Mouse (Mus musculus): Measurements from ENCODE around the gene Gm5294. TPM values are rescaled to one million over a fixed set of nuclear protein-coding genes. Genes with fewer than 3 reads are reported as not detected.

The Gm5294 gene
- polyA plus RNA-seq, 1 experiment from 2014 or later: not detected

DNA sequence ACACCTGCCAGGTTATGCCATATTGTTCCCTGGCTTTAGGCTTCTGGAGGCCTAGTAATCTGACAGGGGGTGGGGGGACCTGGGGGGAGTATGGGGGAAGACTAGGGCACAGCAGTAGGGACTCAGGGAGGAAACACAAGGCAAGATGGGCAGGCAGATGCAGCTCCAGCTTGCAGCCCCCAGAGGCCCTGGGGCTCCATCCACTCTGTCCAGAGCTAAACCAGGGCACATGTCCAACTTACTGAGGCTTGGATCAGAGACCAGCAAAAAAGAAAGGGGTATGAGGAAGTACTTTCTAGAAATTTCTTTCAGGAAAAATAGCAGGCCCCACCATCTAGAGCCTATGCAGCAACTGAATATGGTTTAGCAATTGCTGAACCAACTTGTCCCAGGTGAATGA, 44.3 kb downstream of the Gm5294 start:
- Histone ChIP-seq H3K4me1 (replicated peaks; ENCODE audit: control insufficient read depth, insufficient read depth, low read length) (0 out of 2 replicates have a peak, but pooled peaks cover 9% of the 10 kb centered on the region), H3K36me3 (ENCODE audit: control insufficient read depth, insufficient read depth) (no peaks in the 10 kb centered on the region), H3K27me3 (replicated peaks; ENCODE audit: control insufficient read depth, insufficient read depth, low read length) (no peaks in the 10 kb centered on the region), H3K9ac (ENCODE audit: low read depth, low read length) (no peak overlapping the region), H3K4me2 (replicated peaks; ENCODE audit: low read depth) (no peak overlapping the region), H3K4me3 (ENCODE audit: low read depth, low read length) (no peak overlapping the region), H3K27ac (ENCODE audit: low read depth, low read length) (no peak overlapping the region), H3K9me3 (ENCODE audit: control insufficient read depth) (no peaks in the 10 kb centered on the region)
- no peak for TF ChIP-seq CTCF (IDR thresholded peaks at IDR 0.05; ENCODE audit: low read depth)
- ATAC-seq: no peak

DNA sequence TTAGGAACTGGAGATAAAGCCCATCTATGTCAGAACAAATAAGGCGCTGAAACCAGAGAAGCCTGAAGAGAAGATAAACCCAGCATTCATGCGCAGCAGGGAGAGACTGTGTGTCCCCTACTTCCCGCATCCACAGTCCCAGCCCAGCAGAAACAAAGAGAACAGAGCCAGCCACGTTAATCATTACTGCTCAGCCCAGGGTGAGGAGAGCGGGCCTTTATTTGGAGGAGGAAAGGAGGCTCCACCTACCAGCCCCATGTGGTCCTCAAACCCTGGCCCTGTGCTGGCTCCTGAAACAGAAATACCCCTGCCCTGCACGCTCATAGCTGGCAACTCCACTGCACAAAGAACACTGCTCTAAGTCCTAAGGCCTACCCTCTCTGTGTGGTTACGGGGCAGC, 45.0 kb downstream of the Gm5294 start:
- Histone ChIP-seq H3K9me3 (ENCODE audit: control insufficient read depth) (no peaks in the 10 kb centered on the region), H3K27me3 (replicated peaks; ENCODE audit: control insufficient read depth, insufficient read depth, low read length) (no peaks in the 10 kb centered on the region), H3K4me2 (replicated peaks; ENCODE audit: low read depth) (no peak overlapping the region), H3K36me3 (ENCODE audit: control insufficient read depth, insufficient read depth) (no peaks in the 10 kb centered on the region), H3K4me3 (ENCODE audit: low read depth, low read length) (no peak overlapping the region), H3K4me1 (replicated peaks; ENCODE audit: control insufficient read depth, insufficient read depth, low read length) (0 out of 2 replicates have a peak, but pooled peaks cover 9% of the 10 kb centered on the region), H3K27ac (ENCODE audit: low read depth, low read length) (no peak overlapping the region), H3K9ac (ENCODE audit: low read depth, low read length) (no peak overlapping the region)
- no peak for ATAC-seq
- 50% methylated on average over 7 of the region's 7 CpGs for WGBS
- no peak for TF ChIP-seq CTCF (IDR thresholded peaks at IDR 0.05; ENCODE audit: low read depth)

DNA sequence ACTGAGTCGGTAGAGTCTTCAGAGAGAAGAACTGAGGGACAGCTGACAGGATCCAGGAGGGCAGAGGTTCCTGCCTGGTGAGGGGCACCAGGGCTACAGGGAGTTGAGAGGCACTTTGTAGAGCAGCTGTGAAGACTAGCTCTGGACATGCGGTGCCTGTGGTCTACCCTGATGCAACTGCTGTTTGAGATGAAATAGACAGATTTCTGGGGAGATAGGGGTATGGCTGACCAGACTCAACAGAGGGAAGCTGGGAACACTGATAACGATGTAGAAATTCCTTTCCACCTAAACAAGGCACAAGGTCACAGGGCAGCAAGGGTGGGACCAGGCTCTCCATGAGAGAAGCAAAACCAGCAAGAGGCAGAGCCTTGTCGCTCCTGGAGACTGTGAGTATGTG, 45.8 kb downstream of the Gm5294 start:
- Histone ChIP-seq H3K4me2 (replicated peaks; ENCODE audit: low read depth) (no peak overlapping the region), H3K27me3 (replicated peaks; ENCODE audit: control insufficient read depth, insufficient read depth, low read length) (no peaks in the 10 kb centered on the region), H3K36me3 (ENCODE audit: control insufficient read depth, insufficient read depth) (no peaks in the 10 kb centered on the region), H3K9ac (ENCODE audit: low read depth, low read length) (no peak overlapping the region), H3K9me3 (ENCODE audit: control insufficient read depth) (no peaks in the 10 kb centered on the region), H3K4me1 (replicated peaks; ENCODE audit: control insufficient read depth, insufficient read depth, low read length) (0 out of 2 replicates have a peak, but pooled peaks cover 9% of the 10 kb centered on the region), H3K27ac (ENCODE audit: low read depth, low read length) (no peak overlapping the region), H3K4me3 (ENCODE audit: low read depth, low read length) (no peak overlapping the region)
- no peak for TF ChIP-seq CTCF (IDR thresholded peaks at IDR 0.05; ENCODE audit: low read depth)
- ATAC-seq: no peak
- WGBS: 38% methylated on average over 4 of the region's 4 CpGs

Other genes with a start within 250 kb of the Gm5294 start
- gene Zfp68, start 200.3 kb upstream of the Gm5294 start, polyA plus RNA-seq (2015; fragmentation: Nextera tagmentation; extraction: Ambion mirVana): 25.0 and 27.6 TPM in 2 replicates
- gene A430033K04Rik, start 197.2 kb upstream of the Gm5294 start, polyA plus RNA-seq (2015; fragmentation: Nextera tagmentation; extraction: Ambion mirVana): 3.4 and 3.7 TPM in 2 replicates
- gene Fam20c, start 65.6 kb upstream of the Gm5294 start, polyA plus RNA-seq (2015; fragmentation: Nextera tagmentation; extraction: Ambion mirVana): 2.5 and 3.3 TPM in 2 replicates
- gene Pdgfa, start 177.3 kb downstream of the Gm5294 start, polyA plus RNA-seq (2015; fragmentation: Nextera tagmentation; extraction: Ambion mirVana): 64.4 and 72.0 TPM in 2 replicates